Mouse (Mus musculus): ENCODE data around the gene Sptan1. TPM values are rescaled to one million over a fixed set of nuclear protein-coding genes. Genes with fewer than 3 reads are reported as not detected.
A peak's percentile ranks its signal among the peaks of the same experiment; 100 is the strongest.

Sptan1 gene
- polyA plus RNA-seq, 1 experiment from 2014 or later, result 85.8 TPM

DNA sequence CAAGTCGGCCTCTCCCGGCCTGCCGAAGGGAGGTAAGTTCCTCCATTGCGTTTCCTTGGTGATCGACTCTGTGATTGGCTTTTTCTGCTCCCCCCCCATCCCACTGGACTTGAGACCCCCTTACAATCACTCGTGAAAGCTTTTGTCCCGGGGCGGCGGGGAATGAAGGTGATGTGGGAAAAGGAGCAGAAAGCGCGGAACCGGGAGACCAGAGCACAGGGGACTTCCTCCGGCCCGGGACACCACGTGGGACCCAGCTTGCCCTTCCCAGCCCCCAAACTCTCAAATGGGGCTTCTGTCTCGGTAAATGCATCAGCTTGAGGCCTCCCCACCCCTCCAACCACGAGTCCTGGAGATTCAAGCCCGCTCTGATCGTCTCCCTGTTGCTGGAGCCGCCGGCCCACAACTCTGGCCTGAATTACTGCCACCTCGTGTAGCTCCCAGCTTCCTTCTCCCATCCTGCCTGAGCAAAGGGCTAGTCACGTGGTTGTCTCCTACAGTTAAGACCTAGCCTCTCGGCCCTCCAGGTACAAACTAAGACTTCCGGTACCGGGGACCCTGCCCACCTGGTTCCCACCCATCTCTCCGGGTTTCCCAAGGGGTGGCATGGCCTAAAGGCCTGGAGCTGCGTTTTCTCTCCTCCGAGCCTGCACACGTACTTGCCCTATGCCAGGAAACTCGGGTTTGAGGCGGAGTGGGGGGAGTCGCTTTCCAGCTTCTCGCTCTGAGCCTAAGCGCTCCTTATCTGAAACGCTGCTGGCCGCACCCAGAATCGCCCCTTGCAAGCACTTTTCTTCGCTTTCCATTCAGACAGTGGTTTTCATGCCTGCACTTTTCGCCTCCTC, 97.1 kb downstream of the Sptan1 start:
- Histone ChIP-seq H3K27ac (replicated peaks) (peak overlapping the region; percentile 90), H3K9ac (peak overlapping the region; percentile 65), H3K9me3 (replicated peaks) (no peaks in the 10 kb centered on the region), H3K4me1 (peaks cover 35% of the 10 kb centered on the region), H3K36me3 (no peaks in the 10 kb centered on the region), H3K4me2 (replicated peaks) (peak overlapping the region; percentile 86), H3K4me3 (replicated peaks) (peak overlapping the region; percentile 64), H3K27me3 (no peaks in the 10 kb centered on the region)
- under 1% methylated on average over 40 of the region's 40 CpGs for whole genome bisulfite sequencing
- ATAC-seq (ENCODE audit: insufficient number of reproducible peaks, low FRiP score, low TSS enrichment, low read depth), result 0 out of 2 replicates have a peak, but pooled peaks have one; percentile 16

GRCm38 (mm10) chr2:30063235-30063634, 97.9 kb downstream of the Sptan1 start:
- Histone ChIP-seq H3K36me3 (peaks cover 5% of the 10 kb centered on the region; the same call in 1 of the 2 replicates), H3K4me2 (replicated peaks) (peak overlapping the region; percentile 86), H3K27ac (replicated peaks) (peak overlapping the region; percentile 90), H3K4me3 (replicated peaks) (peak overlapping the region; percentile 64), H3K27me3 (no peaks in the 10 kb centered on the region), H3K9me3 (replicated peaks) (no peaks in the 10 kb centered on the region), H3K4me1 (peaks cover 41% of the 10 kb centered on the region), H3K9ac (peak overlapping the region; percentile 65; the same call in 1 of the 2 replicates)
- 3% methylated on average over 8 of the region's 8 CpGs for WGBS
- no peak for ATAC-seq (ENCODE audit: insufficient number of reproducible peaks, low FRiP score, low TSS enrichment, low read depth)

- Histone ChIP-seq H3K4me3 (replicated peaks) (peak overlapping the region; percentile 64), H3K27me3 (no peaks in the 10 kb centered on the region), H3K4me1 (peaks cover 43% of the 10 kb centered on the region), H3K27ac (replicated peaks) (peak overlapping the region; percentile 90), H3K36me3 (peaks cover 10% of the 10 kb centered on the region), H3K9ac (peak overlapping the region; percentile 65; the same call in 1 of the 2 replicates), H3K4me2 (replicated peaks) (peak overlapping the region; percentile 86), H3K9me3 (replicated peaks) (no peaks in the 10 kb centered on the region)
- ATAC-seq (ENCODE audit: insufficient number of reproducible peaks, low FRiP score, low TSS enrichment, low read depth), result no peak
- WGBS, result 15% methylated on average over 3 of the region's 3 CpGs
These were observed 98.4 kb downstream of the Sptan1 start for GRCm38 (mm10) chr2:30063791-30064190.

DNA sequence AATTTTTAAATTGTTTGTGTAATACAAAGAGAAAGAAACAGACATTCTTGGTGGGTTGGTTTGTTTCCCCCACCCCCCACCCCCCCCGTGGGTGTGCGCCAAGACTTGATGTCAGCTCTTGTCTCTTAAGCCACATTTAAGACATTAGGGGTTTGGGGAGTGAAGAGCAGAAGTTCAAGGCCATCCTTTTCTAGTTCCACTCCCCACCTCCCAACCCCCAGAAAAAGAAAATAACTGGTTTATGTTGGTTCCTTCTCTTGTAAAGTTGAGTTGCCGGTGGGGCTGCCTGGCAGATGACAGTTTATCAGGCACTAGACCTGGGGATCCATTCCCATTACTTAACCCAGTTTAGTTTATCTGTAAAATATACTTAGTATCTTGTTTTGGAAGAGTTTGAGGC, 98.9 kb downstream of the Sptan1 start:
- Histone ChIP-seq H3K9ac (no peak overlapping the region), H3K27ac (replicated peaks) (0 out of 2 replicates have a peak overlapping the region, but pooled peaks have one; percentile 90), H3K4me1 (peaks cover 43% of the 10 kb centered on the region), H3K9me3 (replicated peaks) (no peaks in the 10 kb centered on the region), H3K4me2 (replicated peaks) (peak overlapping the region; percentile 86), H3K36me3 (peaks cover 15% of the 10 kb centered on the region), H3K4me3 (replicated peaks) (no peak overlapping the region), H3K27me3 (no peaks in the 10 kb centered on the region)
- 30% methylated on average over 3 of the region's 3 CpGs for WGBS
- ATAC-seq (ENCODE audit: insufficient number of reproducible peaks, low FRiP score, low TSS enrichment, low read depth), result no peak

- Histone ChIP-seq H3K4me1 (peaks cover 39% of the 10 kb centered on the region), H3K4me3 (replicated peaks) (peak overlapping the region; percentile 74), H3K27ac (replicated peaks) (peak overlapping the region; percentile 99), H3K4me2 (replicated peaks) (peak overlapping the region; percentile 63), H3K27me3 (no peaks in the 10 kb centered on the region), H3K9me3 (replicated peaks) (no peaks in the 10 kb centered on the region), H3K36me3 (peaks cover 30% of the 10 kb centered on the region), H3K9ac (peak overlapping the region; percentile 95)
- ATAC-seq (ENCODE audit: insufficient number of reproducible peaks, low FRiP score, low TSS enrichment, low read depth), result peak; percentile 94
- whole genome bisulfite sequencing, result 0% methylated on average over 45 of the region's 101 CpGs
These were observed 100.9 kb downstream of the Sptan1 start for GRCm38 (mm10) chr2:30066046-30066901.

DNA sequence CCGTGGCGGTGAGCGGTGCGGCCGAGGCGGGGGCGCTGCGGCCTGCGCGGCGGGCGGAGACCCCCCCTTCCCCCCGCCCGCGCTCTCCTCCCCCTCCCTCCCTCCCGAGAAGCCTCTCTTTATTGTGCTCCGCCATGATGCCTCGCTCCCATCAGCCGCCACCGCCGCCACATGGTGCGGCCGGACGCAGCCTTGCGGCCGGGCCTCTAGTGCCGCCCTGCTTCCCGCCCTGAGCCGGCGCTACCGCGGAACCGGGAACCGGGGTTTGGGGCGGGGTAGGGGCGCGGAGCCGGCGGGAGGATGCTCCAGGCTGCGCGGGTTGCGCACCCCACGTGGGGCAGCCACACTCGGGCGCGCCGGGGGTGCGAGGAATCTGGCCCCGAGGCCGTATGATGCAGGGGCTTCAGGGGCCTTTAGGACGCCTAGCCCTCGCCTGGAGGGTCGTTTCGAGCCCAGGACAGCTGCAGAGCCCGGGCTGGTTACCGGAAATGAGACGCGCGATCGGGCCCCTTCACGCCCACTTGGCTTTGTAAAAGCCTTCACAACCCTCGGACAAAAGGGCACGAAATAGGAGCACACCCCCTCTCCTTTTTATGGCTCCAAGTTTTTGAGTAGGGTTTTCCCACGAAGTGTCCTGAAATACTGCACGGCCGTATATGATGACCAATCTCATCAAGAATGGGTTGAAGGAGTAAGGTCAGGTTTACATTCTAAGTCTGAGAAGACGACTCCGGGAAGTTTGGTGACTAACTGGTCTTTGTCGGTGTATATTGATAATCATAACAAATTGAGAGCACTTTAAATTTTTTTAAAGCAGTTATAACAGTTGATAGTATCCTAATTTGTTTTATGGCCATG, 101.9 kb downstream of the Sptan1 start:
- no peaks in the 10 kb centered on the region for H3K9me3 ChIP-seq (replicated peaks)
- H3K36me3 ChIP-seq, result peaks cover 32% of the 10 kb centered on the region
- H3K4me3 ChIP-seq (replicated peaks), result peak overlapping the region; percentile 74
- peak overlapping the region; percentile 99 for H3K27ac ChIP-seq (replicated peaks)
- H3K4me2 ChIP-seq (replicated peaks), result peak overlapping the region; percentile 63
- WGBS, result under 1% methylated on average over 37 of the region's 69 CpGs
- ATAC-seq (ENCODE audit: insufficient number of reproducible peaks, low FRiP score, low TSS enrichment, low read depth), result peak; percentile 30; the same call in 1 of the 2 replicates
- H3K4me1 ChIP-seq, result peaks cover 36% of the 10 kb centered on the region
- no peaks in the 10 kb centered on the region for H3K27me3 ChIP-seq
- H3K9ac ChIP-seq, result peak overlapping the region; percentile 95

- H3K27me3 ChIP-seq, result no peaks in the 10 kb centered on the region
- 7% methylated on average over 7 of the region's 7 CpGs for WGBS
- H3K36me3 ChIP-seq, result peaks cover 39% of the 10 kb centered on the region
- no peak for ATAC-seq (ENCODE audit: insufficient number of reproducible peaks, low FRiP score, low TSS enrichment, low read depth)
- H3K27ac ChIP-seq (replicated peaks), result no peak overlapping the region; the same call in 1 of the 2 replicates
- peak overlapping the region; percentile 63 for H3K4me2 ChIP-seq (replicated peaks)
- H3K9me3 ChIP-seq (replicated peaks), result no peaks in the 10 kb centered on the region
- peak overlapping the region; percentile 74 for H3K4me3 ChIP-seq (replicated peaks)
- peak overlapping the region; percentile 95 for H3K9ac ChIP-seq
- H3K4me1 ChIP-seq, result peaks cover 34% of the 10 kb centered on the region
These were observed 102.6 kb downstream of the Sptan1 start for GRCm38 (mm10) chr2:30067962-30068361.

DNA sequence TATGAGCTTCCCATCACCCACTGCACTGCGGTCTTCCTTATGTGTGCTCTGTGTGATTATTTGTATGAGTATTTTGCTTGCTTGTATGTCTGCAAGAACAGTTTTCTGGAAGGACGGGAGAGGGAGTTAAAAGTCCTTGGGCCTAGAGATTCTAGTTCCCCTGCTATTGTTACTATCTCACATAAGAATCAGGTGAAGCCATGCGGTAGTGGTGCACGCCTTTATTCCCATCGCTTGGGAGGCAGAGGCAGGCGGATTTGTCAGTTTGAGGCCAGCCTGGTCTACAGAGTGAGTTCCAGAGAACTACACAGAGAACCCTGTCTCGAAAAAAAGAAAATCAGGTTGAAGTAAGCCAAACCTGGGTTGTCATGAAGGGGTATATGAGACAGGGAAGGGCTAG, 107.5 kb downstream of the Sptan1 start:
- H3K4me3 ChIP-seq (replicated peaks), result no peak overlapping the region
- H3K9ac ChIP-seq, result no peak overlapping the region
- H3K4me2 ChIP-seq (replicated peaks), result no peak overlapping the region
- WGBS, result 74% methylated on average over 7 of the region's 7 CpGs
- H3K27ac ChIP-seq (replicated peaks), result no peak overlapping the region
- ATAC-seq (ENCODE audit: insufficient number of reproducible peaks, low FRiP score, low TSS enrichment, low read depth), result no peak
- peaks cover 10% of the 10 kb centered on the region for H3K4me1 ChIP-seq
- no peaks in the 10 kb centered on the region for H3K9me3 ChIP-seq (replicated peaks)
- H3K36me3 ChIP-seq, result peaks cover 44% of the 10 kb centered on the region
- H3K27me3 ChIP-seq, result no peaks in the 10 kb centered on the region

DNA sequence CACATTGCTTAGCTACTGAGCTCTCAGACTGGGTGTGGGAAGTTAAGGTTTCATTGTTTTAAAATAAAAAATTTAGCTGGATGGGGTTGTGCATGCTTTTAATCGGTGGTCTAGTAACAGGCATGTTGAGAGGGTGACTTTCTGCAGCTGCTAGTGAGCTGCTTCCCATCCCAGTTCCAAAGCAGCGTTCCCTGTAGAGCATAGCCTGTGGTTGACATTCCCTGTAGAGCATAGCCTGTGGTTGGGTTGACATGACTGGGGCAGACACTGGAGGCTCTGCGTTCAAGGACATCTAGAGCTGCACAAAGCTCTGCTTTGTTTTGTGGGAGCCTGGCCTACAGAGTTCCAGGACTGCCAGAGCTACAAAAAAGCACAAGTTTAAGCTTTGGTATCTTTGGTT, 107.9 kb downstream of the Sptan1 start:
- H3K4me1 ChIP-seq, result peaks cover 10% of the 10 kb centered on the region
- 62% methylated on average over 3 of the region's 3 CpGs for WGBS
- no peak overlapping the region for H3K27ac ChIP-seq (replicated peaks)
- no peak overlapping the region for H3K4me3 ChIP-seq (replicated peaks)
- no peaks in the 10 kb centered on the region for H3K9me3 ChIP-seq (replicated peaks)
- peaks cover 40% of the 10 kb centered on the region for H3K36me3 ChIP-seq
- no peaks in the 10 kb centered on the region for H3K27me3 ChIP-seq
- no peak for ATAC-seq (ENCODE audit: insufficient number of reproducible peaks, low FRiP score, low TSS enrichment, low read depth)
- no peak overlapping the region for H3K4me2 ChIP-seq (replicated peaks)
- no peak overlapping the region for H3K9ac ChIP-seq

DNA sequence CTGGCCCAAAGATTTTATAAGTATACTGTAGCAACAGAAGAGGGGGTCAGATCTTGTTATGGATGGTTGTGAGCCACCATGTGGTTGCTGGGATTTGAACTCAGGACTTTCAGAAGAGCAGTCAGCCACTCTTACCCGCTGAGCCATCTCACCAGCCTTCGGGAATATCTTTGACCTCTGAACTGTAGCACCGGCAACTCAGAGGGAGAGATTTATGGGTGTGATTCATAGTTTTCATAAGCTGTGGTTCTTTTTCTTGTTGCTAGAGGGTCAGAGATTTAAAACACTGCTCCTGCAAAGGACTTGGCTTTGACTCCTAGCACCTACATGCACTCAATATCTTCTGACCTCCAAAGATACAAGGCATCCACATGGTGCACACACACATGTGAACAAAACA, 110.3 kb downstream of the Sptan1 start:
- Histone ChIP-seq H3K4me3 (replicated peaks) (no peak overlapping the region), H3K9me3 (replicated peaks) (no peaks in the 10 kb centered on the region), H3K9ac (no peak overlapping the region), H3K27ac (replicated peaks) (no peak overlapping the region), H3K36me3 (peaks cover 17% of the 10 kb centered on the region; the same call in 1 of the 2 replicates), H3K27me3 (no peaks in the 10 kb centered on the region), H3K4me2 (replicated peaks) (no peak overlapping the region), H3K4me1 (peaks cover 15% of the 10 kb centered on the region)
- WGBS, result 74% methylated on average over 3 of the region's 3 CpGs
- no peak for ATAC-seq (ENCODE audit: insufficient number of reproducible peaks, low FRiP score, low TSS enrichment, low read depth)
